Mouse (Mus musculus) midbrain, embryonic 13.5 days (tissue): ENCODE measurements around the gene Stx8. TPM values are rescaled to one million over a fixed set of nuclear protein-coding genes. Genes with fewer than 3 reads are reported as not detected.

Source experiments
- ATAC-seq: fragments of 200-750 bp; cut with Nextera tagmentation; 2 replicates; pipeline ENCODE4 v1.8.0; 2017; ENCODE audit warnings: mild to moderate bottlenecking, moderate TSS enrichment, moderate library complexity
- H3K27ac ChIP-seq: fragments of 300-500 bp; sonication (generic); 2 replicates; pipeline ENCODE4 v1.5.1; 2015; ENCODE audit warnings: inconsistent platforms, mild to moderate bottlenecking, moderate library complexity
- H3K27me3 ChIP-seq: fragments of 300-500 bp; sonication (generic); 2 replicates; pipeline ENCODE4 v1.6.1; 2015; ENCODE audit warnings: mild to moderate bottlenecking, inconsistent platforms
- H3K36me3 ChIP-seq: fragments of 300-500 bp; sonication (generic); 2 replicates; pipeline ENCODE4 v1.6.1; 2015; ENCODE audit warnings: mild to moderate bottlenecking, inconsistent platforms
- H3K4me1 ChIP-seq: fragments of 300-500 bp; sonication (generic); replicated peaks from 2 replicates; pipeline ENCODE4 v1.6.1; 2015; ENCODE audit warnings: inconsistent platforms
- H3K4me2 ChIP-seq: fragments of 300-500 bp; sonication (generic); replicated peaks from 2 replicates; pipeline ENCODE4 v1.6.1; 2015; ENCODE audit warnings: moderate library complexity, mild to moderate bottlenecking, inconsistent platforms
- H3K4me3 ChIP-seq: fragments of 300-500 bp; sonication (generic); replicated peaks from 2 replicates; pipeline ENCODE4 v1.5.1; 2015; ENCODE audit warnings: mild to moderate bottlenecking, inconsistent platforms
- H3K9ac ChIP-seq: fragments of 300-500 bp; sonication (generic); replicated peaks from 2 replicates; pipeline ENCODE4 v1.6.1; 2015; ENCODE audit warnings: mild to moderate bottlenecking, inconsistent platforms
- H3K9me3 ChIP-seq: fragments of 300-500 bp; sonication (generic); 2 replicates; pipeline ENCODE4 v1.6.1; 2016; ENCODE audit warnings: mild to moderate bottlenecking, inconsistent platforms
- WGBS: fragments of 180-500 bp; shearing (Covaris S2); methylation state at CpG from one replicate; pipeline ENCODE4 v1.1.7; 2015; 5-methylcytosine and 5-hydroxymethylcytosine counted together
- polyA plus RNA-seq: library from polyadenylated mRNA; unstranded; fragments of >200 nt; fragmentation: Nextera tagmentation; extraction: Ambion mirVana; gene quantifications from 2 replicates; pipeline ENCODE4 v1.2.1, GENCODE M21; 2015

Gene Stx8
- polyA plus RNA-seq, 1 experiment from 2014 or later, result 67.4 TPM

- no peak overlapping the region for H3K4me2 ChIP-seq
- H3K9me3 ChIP-seq, result no peaks in the 10 kb centered on the region
- H3K4me1 ChIP-seq, result peaks cover 22% of the 10 kb centered on the region
- H3K27ac ChIP-seq, result no peak overlapping the region
- no peak overlapping the region for H3K4me3 ChIP-seq
- 0 out of 2 replicates have a peak, but pooled peaks cover under 1% of the 10 kb centered on the region for H3K27me3 ChIP-seq
- no peaks in the 10 kb centered on the region for H3K36me3 ChIP-seq
- H3K9ac ChIP-seq, result no peak overlapping the region
- 57% methylated on average over 3 of the region's 3 CpGs for WGBS
- ATAC-seq, result no peak
Observed at GRCm38 (mm10) chr11:68046916-68047315, 80.9 kb downstream of the Stx8 start.

- WGBS, result 78% methylated on average over 17 of the region's 17 CpGs
- Histone ChIP-seq H3K36me3 (no peaks in the 10 kb centered on the region), H3K27me3 (no peaks in the 10 kb centered on the region), H3K9ac (no peak overlapping the region), H3K4me2 (no peak overlapping the region), H3K27ac (no peak overlapping the region), H3K4me3 (no peak overlapping the region), H3K4me1 (peaks cover 6% of the 10 kb centered on the region; the same call in 1 of the 2 replicates), H3K9me3 (no peaks in the 10 kb centered on the region)
- ATAC-seq, result no peak
Observed at GRCm38 (mm10) chr11:68049261-68050165, 83.5 kb downstream of the Stx8 start.

- no peak overlapping the region for H3K4me3 ChIP-seq
- WGBS, result 56% methylated on average over 12 of the region's 12 CpGs
Observed at GRCm38 (mm10) chr11:68050725-68051124, 84.7 kb downstream of the Stx8 start.

GRCm38 (mm10) chr11:68051305-68051704 is 85.3 kb downstream of the Stx8 start:
- 92% methylated on average over 4 of the region's 4 CpGs for WGBS
- Histone ChIP-seq H3K9ac (no peak overlapping the region), H3K4me3 (no peak overlapping the region), H3K36me3 (no peaks in the 10 kb centered on the region), H3K27me3 (no peaks in the 10 kb centered on the region), H3K4me1 (peaks cover 6% of the 10 kb centered on the region; the same call in 1 of the 2 replicates), H3K27ac (no peak overlapping the region), H3K9me3 (no peaks in the 10 kb centered on the region), H3K4me2 (no peak overlapping the region)
- no peak for ATAC-seq

More at GRCm38 (mm10) chr11:68050725-68051124, 84.7 kb downstream of the Stx8 start:
- H3K9ac ChIP-seq, result no peak overlapping the region
- H3K9me3 ChIP-seq, result no peaks in the 10 kb centered on the region
- H3K4me1 ChIP-seq, result peaks cover 6% of the 10 kb centered on the region; the same call in 1 of the 2 replicates
- no peak overlapping the region for H3K27ac ChIP-seq
- H3K4me2 ChIP-seq, result no peak overlapping the region
- no peaks in the 10 kb centered on the region for H3K36me3 ChIP-seq
- no peaks in the 10 kb centered on the region for H3K27me3 ChIP-seq
- ATAC-seq, result no peak

GRCm38 (mm10) chr11:68058466-68059201 is 92.6 kb downstream of the Stx8 start:
- H3K9ac ChIP-seq, result no peak overlapping the region
- H3K4me3 ChIP-seq, result no peak overlapping the region
- H3K27me3 ChIP-seq, result no peaks in the 10 kb centered on the region
- H3K9me3 ChIP-seq, result no peaks in the 10 kb centered on the region
- no peaks in the 10 kb centered on the region for H3K36me3 ChIP-seq
- no peak for ATAC-seq
- 82% methylated on average over 5 of the region's 5 CpGs for WGBS
- no peak overlapping the region for H3K27ac ChIP-seq
- H3K4me2 ChIP-seq, result no peak overlapping the region
- H3K4me1 ChIP-seq, result no peaks in the 10 kb centered on the region

- Histone ChIP-seq H3K4me3 (no peak overlapping the region), H3K4me2 (no peak overlapping the region), H3K27ac (no peak overlapping the region), H3K9me3 (no peaks in the 10 kb centered on the region), H3K27me3 (no peaks in the 10 kb centered on the region), H3K4me1 (no peaks in the 10 kb centered on the region), H3K36me3 (no peaks in the 10 kb centered on the region), H3K9ac (no peak overlapping the region)
- no peak for ATAC-seq
- 65% methylated on average over 4 of the region's 4 CpGs for WGBS
Observed at GRCm38 (mm10) chr11:68060651-68061050, 94.7 kb downstream of the Stx8 start.

- Histone ChIP-seq H3K4me3 (no peak overlapping the region), H3K4me2 (no peak overlapping the region), H3K4me1 (no peaks in the 10 kb centered on the region), H3K9me3 (no peaks in the 10 kb centered on the region), H3K27me3 (no peaks in the 10 kb centered on the region), H3K9ac (no peak overlapping the region), H3K36me3 (no peaks in the 10 kb centered on the region), H3K27ac (no peak overlapping the region)
- WGBS, result 91% methylated on average over 2 of the region's 2 CpGs
- ATAC-seq, result no peak
Observed at GRCm38 (mm10) chr11:68062116-68062515, 96.1 kb downstream of the Stx8 start.

- ATAC-seq, result no peak
- H3K4me2 ChIP-seq, result no peak overlapping the region
- H3K4me1 ChIP-seq, result peaks cover 6% of the 10 kb centered on the region; the same call in 1 of the 2 replicates
- H3K9ac ChIP-seq, result no peak overlapping the region
- H3K4me3 ChIP-seq, result no peak overlapping the region
- 84% methylated on average over 10 of the region's 10 CpGs for WGBS
- H3K27ac ChIP-seq, result no peak overlapping the region
- no peaks in the 10 kb centered on the region for H3K9me3 ChIP-seq
- no peaks in the 10 kb centered on the region for H3K36me3 ChIP-seq
- no peaks in the 10 kb centered on the region for H3K27me3 ChIP-seq
Observed at GRCm38 (mm10) chr11:68067806-68068205, 101.8 kb downstream of the Stx8 start.

GRCm38 (mm10) chr11:68070086-68070485 is 104.1 kb downstream of the Stx8 start:
- Histone ChIP-seq H3K36me3 (no peaks in the 10 kb centered on the region), H3K9ac (no peak overlapping the region), H3K9me3 (no peaks in the 10 kb centered on the region), H3K4me2 (no peak overlapping the region), H3K27me3 (no peaks in the 10 kb centered on the region), H3K4me3 (no peak overlapping the region), H3K4me1 (peaks cover 9% of the 10 kb centered on the region; the same call in 1 of the 2 replicates), H3K27ac (no peak overlapping the region)
- WGBS, result 63% methylated on average over 3 of the region's 3 CpGs
- no peak for ATAC-seq

- no peak for ATAC-seq
- no peaks in the 10 kb centered on the region for H3K36me3 ChIP-seq
- no peak overlapping the region for H3K27ac ChIP-seq
- H3K9ac ChIP-seq, result no peak overlapping the region
- H3K4me3 ChIP-seq, result no peak overlapping the region
- H3K9me3 ChIP-seq, result no peaks in the 10 kb centered on the region
- no peaks in the 10 kb centered on the region for H3K27me3 ChIP-seq
- WGBS, result 44% methylated on average over 5 of the region's 5 CpGs
- no peak overlapping the region for H3K4me2 ChIP-seq
- peaks cover 9% of the 10 kb centered on the region; the same call in 1 of the 2 replicates for H3K4me1 ChIP-seq
Observed at GRCm38 (mm10) chr11:68071836-68072235, 105.8 kb downstream of the Stx8 start.

GRCm38 (mm10) chr11:68072597-68073210 is 106.7 kb downstream of the Stx8 start:
- no peak for ATAC-seq
- Histone ChIP-seq H3K9ac (no peak overlapping the region), H3K4me3 (no peak overlapping the region), H3K27me3 (no peaks in the 10 kb centered on the region), H3K4me2 (no peak overlapping the region), H3K4me1 (peaks cover 9% of the 10 kb centered on the region; the same call in 1 of the 2 replicates), H3K36me3 (no peaks in the 10 kb centered on the region), H3K9me3 (no peaks in the 10 kb centered on the region), H3K27ac (no peak overlapping the region)
- 36% methylated on average over 11 of the region's 11 CpGs for WGBS

GRCm38 (mm10) chr11:68074686-68075085 is 108.7 kb downstream of the Stx8 start:
- no peaks in the 10 kb centered on the region for H3K36me3 ChIP-seq
- H3K9ac ChIP-seq, result no peak overlapping the region
- H3K4me2 ChIP-seq, result no peak overlapping the region
- ATAC-seq, result no peak
- no peaks in the 10 kb centered on the region for H3K27me3 ChIP-seq
- WGBS, result 69% methylated on average over 5 of the region's 5 CpGs
- peaks cover 9% of the 10 kb centered on the region; the same call in 1 of the 2 replicates for H3K4me1 ChIP-seq
- no peak overlapping the region for H3K27ac ChIP-seq
- H3K4me3 ChIP-seq, result no peak overlapping the region
- no peaks in the 10 kb centered on the region for H3K9me3 ChIP-seq
